10 mouse cellular contexts compared by ENCODE assay signal in genomic region chr7:16412220-16412896, GRCm38 (mm10). TPM values are rescaled to one million over a fixed set of nuclear protein-coding genes. Genes with fewer than 3 reads are reported as not detected.
DNase-seq lines count a peak whose midpoint lies in the region; ATAC-seq and TF ChIP-seq lines count a peak whose summit lies in the region.
"Had no signal": no experiment of that assay in that cellular context is flagged by ENCODE, and none has a peak within 500 bp of the region (broad histone marks: within the 10 kb centered on the region; RNA-seq: fewer than 3 reads in every experiment).

No protein-coding gene starts in this region.

- peak overlapping the region; percentile 48 for H3K27ac ChIP-seq in kidney, embryonic 15.5 days
- peak overlapping the region; percentile 91 for H3K27ac ChIP-seq in liver, embryonic 12.5 days
- peak overlapping the region; percentile 38; the same call in 1 of the 2 replicates for H3K27ac ChIP-seq in midbrain, embryonic 11.5 days (ENCODE audit: low read depth, low read length)
- H3K27ac ChIP-seq in kidney, adult 2 months (ENCODE audit: insufficient read depth, low read depth, low read length) = no peak overlapping the region

- H3K9ac ChIP-seq in kidney, embryonic 15.5 days = no peak overlapping the region
- H3K9ac ChIP-seq in liver, embryonic 12.5 days = peak overlapping the region; percentile 49
- no peak overlapping the region for H3K9ac ChIP-seq in midbrain, embryonic 11.5 days (ENCODE audit: low read length)

- no peak for DNase-seq in kidney, postnatal 25 days
- DNase-seq in midbrain, embryonic 11.5 days (ENCODE audit: low spot score, missing footprints) = no peak
- no peak for DNase-seq in kidney, adult 2 months
- DNase-seq in Muller cell, postnatal 12 days (ENCODE audit: inconsistent ontology term) = no peak
- DNase-seq: kidney, adult 18-20 months; layer of hippocampus, postnatal 36 days; thymus, adult 18-20 months had no signal

- no peak for TF ChIP-seq CTCF in kidney, adult 2 months (conservative IDR thresholded peaks at IDR 0.05; ENCODE audit: insufficient read depth, insufficient read length, low read depth, low read length)

- peaks cover 58% of the 10 kb centered on the region for H3K4me1 ChIP-seq in kidney, embryonic 15.5 days
- H3K4me1 ChIP-seq in liver, embryonic 12.5 days = peaks cover 89% of the 10 kb centered on the region
- H3K4me1 ChIP-seq in midbrain, embryonic 11.5 days (ENCODE audit: control insufficient read depth, insufficient read depth, low read length) = peaks cover 16% of the 10 kb centered on the region
- H3K4me1 ChIP-seq in kidney, adult 2 months (ENCODE audit: control insufficient read depth, insufficient read depth, low read length) = peaks cover 38% of the 10 kb centered on the region

- H3K4me3 ChIP-seq in kidney, embryonic 15.5 days (replicated peaks) = no peak overlapping the region
- no peak overlapping the region for H3K4me3 ChIP-seq in liver, embryonic 12.5 days
- no peak overlapping the region for H3K4me3 ChIP-seq in midbrain, embryonic 11.5 days (ENCODE audit: low read depth, low read length)
- H3K4me3 ChIP-seq in kidney, adult 2 months (ENCODE audit: insufficient read depth, low read depth, low read length) = no peak overlapping the region

- no peak for TF ChIP-seq POLR2A in kidney, adult 2 months (IDR thresholded peaks at IDR 0.05; ENCODE audit: low read depth, low read length)

- 76% methylated on average over 8 of the region's 8 CpGs for WGBS in kidney, embryonic 15.5 days
- WGBS in liver, embryonic 12.5 days (ENCODE audit: insufficient replicate concordance) = 58% methylated on average over 8 of the region's 8 CpGs
- 82% methylated on average over 8 of the region's 8 CpGs for WGBS in midbrain, embryonic 11.5 days
- WGBS in kidney, adult 2 months = 84% methylated on average over 8 of the region's 8 CpGs

- no peaks in the 10 kb centered on the region for H3K27me3 ChIP-seq in kidney, embryonic 15.5 days
- H3K27me3 ChIP-seq in liver, embryonic 12.5 days (replicated peaks) = no peaks in the 10 kb centered on the region
- H3K27me3 ChIP-seq in midbrain, embryonic 11.5 days (ENCODE audit: control insufficient read depth, insufficient read depth, low read length) = no peaks in the 10 kb centered on the region
- H3K27me3 ChIP-seq in kidney, adult 2 months (replicated peaks; ENCODE audit: control insufficient read depth, insufficient read depth, low read length) = no peaks in the 10 kb centered on the region

- H3K4me2 ChIP-seq in kidney, embryonic 15.5 days = no peak overlapping the region
- peak overlapping the region; percentile 38 for H3K4me2 ChIP-seq in liver, embryonic 12.5 days
- H3K4me2 ChIP-seq in midbrain, embryonic 11.5 days = no peak overlapping the region

- no peaks in the 10 kb centered on the region for H3K9me3 ChIP-seq in kidney, embryonic 15.5 days (replicated peaks)
- H3K9me3 ChIP-seq in liver, embryonic 12.5 days (replicated peaks) = no peaks in the 10 kb centered on the region
- H3K9me3 ChIP-seq in midbrain, embryonic 11.5 days (ENCODE audit: control insufficient read depth, low read length) = no peaks in the 10 kb centered on the region

- H3K36me3 ChIP-seq in kidney, embryonic 15.5 days = peaks cover 20% of the 10 kb centered on the region
- peaks cover 95% of the 10 kb centered on the region for H3K36me3 ChIP-seq in liver, embryonic 12.5 days
- H3K36me3 ChIP-seq in midbrain, embryonic 11.5 days (ENCODE audit: control insufficient read depth, insufficient read depth, low read length) = peaks cover 11% of the 10 kb centered on the region; the same call in 1 of the 2 replicates
- no peaks in the 10 kb centered on the region for H3K36me3 ChIP-seq in kidney, adult 2 months (ENCODE audit: control insufficient read depth, insufficient read depth, low read length)

- ATAC-seq in kidney, embryonic 15.5 days (replicated peaks; ENCODE audit: low FRiP score) = peak; percentile 13; the same call in 1 of the 2 replicates
- peak; percentile 88 for ATAC-seq in erythroblast, adult 5-6 weeks (replicated peaks; ENCODE audit: low FRiP score, poor library complexity, severe bottlenecking)
- ATAC-seq in liver, embryonic 12.5 days = peak; percentile 89
- ATAC-seq in midbrain, embryonic 11.5 days (ENCODE audit: low FRiP score) = peak; percentile 43; the same call in 1 of the 2 replicates

RNA-seq across cellular contexts. Expression of gene Zc3h4, which starts 11.6 kb away (rescaled TPM):
- 15.5 and 17.1 TPM in 2 replicates for polyA plus RNA-seq in kidney, embryonic 15.5 days (2015; fragmentation: Nextera tagmentation; extraction: Ambion mirVana)
- total RNA-seq in erythroblast, adult 5-6 weeks (2015; ENCODE audit: low replicate concordance) = 37.4 and 37.7 TPM in 2 replicates
- total RNA-seq in erythroblast, adult 5-6 weeks (2017; ENCODE audit: low replicate concordance) = 82.9 and 103 TPM in 2 replicates
- polyA plus RNA-seq in liver, embryonic 12.5 days (2016; fragmentation: Nextera tagmentation; extraction: Ambion mirVana) = 14.5 and 17.6 TPM in 2 replicates
- polyA plus RNA-seq in midbrain, embryonic 11.5 days (2014; fragmentation: Nextera tagmentation; extraction: Ambion mirVana) = 15.5 and 16.1 TPM in 2 replicates
- 23.9 and 25.9 TPM in 2 replicates for polyA plus RNA-seq in kidney, adult 2 months (2012; rRNA removed)

RNA-seq across cellular contexts. Expression of gene Sae1, which starts 24.8 kb away (rescaled TPM):
- 327 and 334 TPM in 2 replicates for polyA plus RNA-seq in kidney, embryonic 15.5 days (2015; fragmentation: Nextera tagmentation; extraction: Ambion mirVana)
- total RNA-seq in erythroblast, adult 5-6 weeks (2015; ENCODE audit: low replicate concordance) = 19.4 and 29.5 TPM in 2 replicates
- 61.9 and 62.0 TPM in 2 replicates for total RNA-seq in erythroblast, adult 5-6 weeks (2017; ENCODE audit: low replicate concordance)
- polyA plus RNA-seq in liver, embryonic 12.5 days (2016; fragmentation: Nextera tagmentation; extraction: Ambion mirVana) = 182 and 187 TPM in 2 replicates
- 382 and 395 TPM in 2 replicates for polyA plus RNA-seq in midbrain, embryonic 11.5 days (2014; fragmentation: Nextera tagmentation; extraction: Ambion mirVana)
- polyA plus RNA-seq in kidney, adult 2 months (2012; rRNA removed) = 23.0 and 29.2 TPM in 2 replicates

RNA-seq across cellular contexts. Expression of gene Tmem160, which starts 40.2 kb away (rescaled TPM):
- 51.0 and 55.9 TPM in 2 replicates for polyA plus RNA-seq in kidney, embryonic 15.5 days (2015; fragmentation: Nextera tagmentation; extraction: Ambion mirVana)
- 8.2 TPM in 1 of 2 replicates, not detected in the other for total RNA-seq in erythroblast, adult 5-6 weeks (2015; ENCODE audit: low replicate concordance)
- total RNA-seq in erythroblast, adult 5-6 weeks (2017; ENCODE audit: low replicate concordance) = 4.6 and 6.1 TPM in 2 replicates
- 43.9 and 48.0 TPM in 2 replicates for polyA plus RNA-seq in liver, embryonic 12.5 days (2016; fragmentation: Nextera tagmentation; extraction: Ambion mirVana)
- polyA plus RNA-seq in midbrain, embryonic 11.5 days (2014; fragmentation: Nextera tagmentation; extraction: Ambion mirVana) = 40.0 and 49.2 TPM in 2 replicates
- polyA plus RNA-seq in kidney, adult 2 months (2012; rRNA removed) = 112 and 125 TPM in 2 replicates

Comparison
In these comparisons a context has a peak if more than half of its experiments do, and no peak if none do; other contexts are left out.
1. ATAC-seq: peak in every context shown above with its lines; median percentile 89 in liver, embryonic 12.5 days; 88 in erythroblast, adult 5-6 weeks; 43 in midbrain, embryonic 11.5 days; 13 in kidney, embryonic 15.5 days.